Mouse (Mus musculus): ENCODE measurements at regions not wholly inside any gene's neighbourhood (a gene's known extent, or its start where the extent isn't known, plus 50 kb on each side); places are given as distances from the start of the nearest gene placed in this dataset.

DNA sequence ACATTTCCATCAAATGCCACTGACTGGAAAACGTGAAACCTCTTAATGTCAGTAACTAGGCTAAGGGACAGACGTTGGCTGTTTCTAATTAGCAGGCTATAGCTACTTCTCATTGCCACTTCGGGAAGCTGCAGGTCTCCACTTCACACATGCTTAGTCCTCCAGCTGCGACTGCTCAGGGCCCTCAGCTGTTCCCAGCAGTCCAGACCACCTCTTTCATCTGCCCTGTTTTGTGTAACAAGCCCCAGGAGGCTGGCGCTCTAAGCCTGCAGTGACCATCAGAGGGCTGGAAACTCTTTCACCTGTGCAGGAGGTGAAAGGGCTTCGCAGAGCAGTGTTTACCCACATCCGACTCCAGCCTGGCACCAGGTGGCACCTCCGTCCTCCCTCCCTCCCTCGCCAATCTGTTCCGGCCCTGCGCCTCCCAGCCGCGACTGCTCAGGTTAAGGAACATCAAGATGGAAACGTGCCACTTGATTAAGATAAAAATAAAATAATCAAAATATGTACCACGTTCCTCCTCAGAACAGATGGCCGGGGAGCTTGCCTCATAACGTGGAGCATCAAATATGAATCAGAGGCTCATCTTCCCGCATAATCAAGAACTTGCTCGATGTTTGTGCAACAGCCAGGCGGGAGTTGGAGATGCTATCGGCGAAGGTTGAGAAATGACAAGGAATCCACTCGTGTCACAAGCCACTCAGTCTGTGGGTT lies 72.6 kb upstream of the Plet1 start:
- Histone ChIP-seq H3K4me2 (ENCODE audit: low read length) (no peak overlapping the region), H3K4me3 (ENCODE audit: low read length) (no peak overlapping the region), H3K36me3 (ENCODE audit: control insufficient read depth, insufficient read depth, low read length) (no peaks in the 10 kb centered on the region), H3K9me3 (ENCODE audit: control insufficient read depth, low read length) (no peaks in the 10 kb centered on the region), H3K9ac (ENCODE audit: low read depth, low read length) (no peak overlapping the region; the same call in 1 of the 2 replicates), H3K27ac (ENCODE audit: low read depth, low read length) (no peak overlapping the region), H3K27me3 (replicated peaks; ENCODE audit: control insufficient read depth, insufficient read depth, low read length) (no peaks in the 10 kb centered on the region), H3K4me1 (ENCODE audit: control insufficient read depth, insufficient read depth, low read depth, low read length) (no peaks in the 10 kb centered on the region)
- 64% methylated on average over 23 of the region's 23 CpGs for WGBS
- no peak for ATAC-seq

DNA sequence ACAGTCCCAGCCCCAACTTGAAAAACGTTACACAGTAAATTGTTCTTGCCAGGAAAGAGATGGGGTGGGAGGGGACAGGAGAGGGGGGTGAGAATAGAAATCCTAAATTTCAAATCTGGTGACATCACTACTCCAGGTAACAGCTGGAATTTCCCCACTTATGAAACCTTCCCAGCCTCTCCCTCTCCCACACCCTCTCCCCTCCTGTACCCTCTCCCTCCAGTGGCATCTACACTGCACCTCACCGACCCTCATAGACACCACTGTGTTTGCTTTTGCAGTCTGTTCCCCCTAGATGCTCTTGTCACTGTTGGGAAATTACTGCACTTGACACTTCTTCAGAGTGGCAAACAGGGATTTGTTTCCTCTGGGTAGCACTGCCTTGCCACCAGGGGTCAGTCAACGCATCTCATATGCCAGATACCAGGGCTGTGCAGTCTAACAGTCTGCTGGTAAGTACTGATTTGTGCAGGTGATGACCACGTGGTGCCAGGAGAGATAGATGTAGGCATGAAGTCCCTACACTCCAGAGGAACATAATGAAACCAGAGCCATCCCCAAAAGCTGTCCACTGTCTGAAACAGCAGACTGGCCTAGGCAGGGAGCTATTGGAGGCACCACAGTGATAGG lies 68.3 kb upstream of the Plet1 start:
- H3K9ac ChIP-seq (ENCODE audit: low read depth, low read length) = no peak overlapping the region
- 42% methylated on average over 4 of the region's 4 CpGs for WGBS

DNA sequence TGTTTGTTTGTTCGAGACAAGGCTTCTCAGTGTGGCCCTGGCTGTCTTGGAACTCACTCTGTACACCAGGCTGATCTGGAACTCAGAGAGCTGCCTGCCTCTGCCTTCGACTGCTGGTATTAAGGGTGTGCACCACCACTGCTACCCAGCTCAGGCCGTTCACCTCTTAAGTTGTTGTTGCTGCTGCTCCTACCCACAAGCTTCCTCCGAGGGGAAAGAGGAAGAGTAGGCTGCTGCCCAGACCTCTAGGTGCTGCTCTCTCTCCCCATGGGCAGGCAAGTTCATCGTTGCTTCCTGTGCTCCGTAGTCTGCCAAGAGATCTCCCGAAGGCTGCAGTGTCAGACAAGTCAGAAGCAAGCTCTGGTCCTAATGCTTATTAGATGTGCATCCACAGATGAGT lies 64.2 kb upstream of the Plet1 start:
- no peak overlapping the region for H3K4me2 ChIP-seq (ENCODE audit: low read length)
- H3K9ac ChIP-seq (ENCODE audit: low read depth, low read length) = no peak overlapping the region
- no peak overlapping the region for H3K27ac ChIP-seq (ENCODE audit: low read depth, low read length)
- WGBS = 81% methylated on average over 7 of the region's 7 CpGs
- no peaks in the 10 kb centered on the region for H3K27me3 ChIP-seq (replicated peaks; ENCODE audit: control insufficient read depth, insufficient read depth, low read length)
- no peak overlapping the region for H3K4me3 ChIP-seq (ENCODE audit: low read length)
- 0 out of 2 replicates have a peak, but pooled peaks cover 2% of the 10 kb centered on the region for H3K4me1 ChIP-seq (ENCODE audit: control insufficient read depth, insufficient read depth, low read depth, low read length)
- H3K36me3 ChIP-seq (ENCODE audit: control insufficient read depth, insufficient read depth, low read length) = no peaks in the 10 kb centered on the region
- no peaks in the 10 kb centered on the region for H3K9me3 ChIP-seq (ENCODE audit: control insufficient read depth, low read length)
- no peak for ATAC-seq

More for the DNA sequence above, 68.3 kb upstream of the Plet1 start:
- H3K27ac ChIP-seq (ENCODE audit: low read depth, low read length) = no peak overlapping the region
- H3K4me2 ChIP-seq (ENCODE audit: low read length) = no peak overlapping the region
- no peaks in the 10 kb centered on the region for H3K27me3 ChIP-seq (replicated peaks; ENCODE audit: control insufficient read depth, insufficient read depth, low read length)
- H3K4me3 ChIP-seq (ENCODE audit: low read length) = no peak overlapping the region
- ATAC-seq = no peak
- no peaks in the 10 kb centered on the region for H3K4me1 ChIP-seq (ENCODE audit: control insufficient read depth, insufficient read depth, low read depth, low read length)
- H3K9me3 ChIP-seq (ENCODE audit: control insufficient read depth, low read length) = no peaks in the 10 kb centered on the region
- no peaks in the 10 kb centered on the region for H3K36me3 ChIP-seq (ENCODE audit: control insufficient read depth, insufficient read depth, low read length)

DNA sequence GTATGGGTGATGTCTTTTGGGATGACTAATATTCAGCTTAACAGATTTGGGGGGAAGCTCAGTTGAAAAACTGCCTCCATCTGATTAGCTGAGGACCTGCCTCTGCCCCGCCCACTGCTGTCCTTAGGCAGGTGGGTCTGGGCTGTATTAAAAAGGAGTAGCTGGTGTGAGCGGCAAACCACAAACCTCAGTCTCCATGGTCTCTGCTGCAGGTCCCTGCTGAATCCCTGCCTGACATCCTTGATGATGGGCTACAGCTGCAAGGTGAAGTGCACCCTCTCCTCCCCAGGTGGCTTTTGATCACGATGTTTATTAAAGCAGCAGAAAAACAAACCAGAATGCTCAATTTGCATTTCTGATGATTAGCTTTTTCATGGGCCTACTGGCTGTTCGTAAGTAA lies 60.8 kb upstream of the Plet1 start:
- Histone ChIP-seq H3K27ac (ENCODE audit: low read depth, low read length) (no peak overlapping the region), H3K27me3 (replicated peaks; ENCODE audit: control insufficient read depth, insufficient read depth, low read length) (no peaks in the 10 kb centered on the region), H3K9ac (ENCODE audit: low read depth, low read length) (no peak overlapping the region), H3K9me3 (ENCODE audit: control insufficient read depth, low read length) (no peaks in the 10 kb centered on the region), H3K4me1 (ENCODE audit: control insufficient read depth, insufficient read depth, low read depth, low read length) (peaks cover 2% of the 10 kb centered on the region; the same call in 1 of the 2 replicates), H3K4me2 (ENCODE audit: low read length) (no peak overlapping the region), H3K4me3 (ENCODE audit: low read length) (no peak overlapping the region), H3K36me3 (ENCODE audit: control insufficient read depth, insufficient read depth, low read length) (no peaks in the 10 kb centered on the region)
- WGBS = 62% methylated on average over 4 of the region's 4 CpGs
- no peak for ATAC-seq

DNA sequence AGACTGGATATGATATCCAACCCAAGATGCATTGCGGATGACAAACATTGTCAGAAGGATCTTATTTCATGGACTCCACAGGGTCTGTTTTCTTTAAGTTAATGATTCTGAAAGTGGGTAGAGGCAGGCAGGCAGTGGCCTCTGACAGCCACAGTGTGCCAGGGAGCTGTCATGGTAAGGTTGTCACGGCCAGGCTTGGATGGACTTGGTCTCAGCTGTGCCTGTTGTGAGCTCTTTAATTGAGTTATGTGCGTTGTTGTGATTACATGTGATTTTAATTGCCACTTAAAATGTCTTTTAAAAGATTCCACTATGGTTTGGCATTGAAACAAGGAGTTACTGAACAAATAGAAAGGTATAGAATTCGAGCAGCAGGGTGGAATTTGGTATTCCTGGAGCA lies 60.3 kb upstream of the Plet1 start:
- no peak overlapping the region for H3K4me2 ChIP-seq (ENCODE audit: low read length)
- H3K4me1 ChIP-seq (ENCODE audit: control insufficient read depth, insufficient read depth, low read depth, low read length) = peaks cover 2% of the 10 kb centered on the region; the same call in 1 of the 2 replicates
- ATAC-seq = no peak
- H3K27me3 ChIP-seq (replicated peaks; ENCODE audit: control insufficient read depth, insufficient read depth, low read length) = no peaks in the 10 kb centered on the region
- 57% methylated on average over 4 of the region's 4 CpGs for WGBS
- no peak overlapping the region for H3K4me3 ChIP-seq (ENCODE audit: low read length)
- no peaks in the 10 kb centered on the region for H3K36me3 ChIP-seq (ENCODE audit: control insufficient read depth, insufficient read depth, low read length)
- no peak overlapping the region for H3K27ac ChIP-seq (ENCODE audit: low read depth, low read length)
- H3K9me3 ChIP-seq (ENCODE audit: control insufficient read depth, low read length) = no peaks in the 10 kb centered on the region
- no peak overlapping the region for H3K9ac ChIP-seq (ENCODE audit: low read depth, low read length)

DNA sequence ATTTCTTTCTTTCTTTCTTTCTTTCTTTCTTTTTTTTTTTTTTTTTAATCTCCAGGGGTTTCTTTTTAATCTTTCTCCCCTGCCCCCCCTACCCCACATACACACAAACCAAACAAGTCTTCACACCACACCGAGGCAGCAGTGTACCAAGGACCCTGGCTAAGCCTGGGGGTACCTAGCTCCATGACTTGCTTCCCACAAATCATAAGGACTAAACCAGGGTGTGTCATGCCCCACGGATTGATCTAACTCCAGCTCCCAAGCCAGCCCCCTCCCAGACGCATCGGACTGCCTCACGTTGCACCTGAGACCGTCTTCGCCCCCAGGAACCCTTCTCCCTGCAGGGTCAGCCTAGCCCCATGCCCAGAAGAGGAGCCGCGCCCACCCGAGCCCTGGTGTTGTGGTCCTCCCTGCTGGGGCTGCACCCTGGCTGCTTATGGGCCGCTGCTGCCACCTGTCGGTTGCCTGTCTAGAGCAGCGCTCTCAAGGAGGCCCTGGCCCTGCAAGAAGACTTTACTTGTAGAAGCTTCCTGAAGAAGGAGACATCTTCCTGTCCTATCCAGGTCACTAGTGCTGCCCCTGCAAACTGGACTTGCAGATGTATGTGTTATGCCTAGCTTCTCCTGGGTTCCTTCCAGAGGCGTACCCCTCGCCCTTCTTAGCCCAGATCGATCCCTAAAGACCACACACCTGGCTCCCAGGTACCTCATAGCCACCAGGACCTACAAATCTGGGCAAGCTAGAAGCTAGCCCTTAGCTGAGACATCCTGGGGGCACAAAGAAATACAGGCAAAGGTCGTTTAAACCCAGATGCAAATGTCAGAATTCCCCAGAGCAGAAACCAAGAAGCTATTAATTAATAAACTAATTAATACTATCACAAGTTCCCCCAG lies 56.2 kb upstream of the Plet1 start:
- H3K27me3 ChIP-seq (replicated peaks; ENCODE audit: control insufficient read depth, insufficient read depth, low read length) = no peaks in the 10 kb centered on the region
- 16% methylated on average over 17 of the region's 17 CpGs for WGBS
- peak overlapping the region; percentile 64 for H3K9ac ChIP-seq (ENCODE audit: low read depth, low read length)
- peaks cover 6% of the 10 kb centered on the region; the same call in 1 of the 2 replicates for H3K4me1 ChIP-seq (ENCODE audit: control insufficient read depth, insufficient read depth, low read depth, low read length)
- peak overlapping the region; percentile 40 for H3K4me3 ChIP-seq (ENCODE audit: low read length)
- peak overlapping the region; percentile 73 for H3K4me2 ChIP-seq (ENCODE audit: low read length)
- H3K36me3 ChIP-seq (ENCODE audit: control insufficient read depth, insufficient read depth, low read length) = no peaks in the 10 kb centered on the region
- H3K27ac ChIP-seq (ENCODE audit: low read depth, low read length) = no peak overlapping the region
- peak; percentile 91 for ATAC-seq
- no peaks in the 10 kb centered on the region for H3K9me3 ChIP-seq (ENCODE audit: control insufficient read depth, low read length)

DNA sequence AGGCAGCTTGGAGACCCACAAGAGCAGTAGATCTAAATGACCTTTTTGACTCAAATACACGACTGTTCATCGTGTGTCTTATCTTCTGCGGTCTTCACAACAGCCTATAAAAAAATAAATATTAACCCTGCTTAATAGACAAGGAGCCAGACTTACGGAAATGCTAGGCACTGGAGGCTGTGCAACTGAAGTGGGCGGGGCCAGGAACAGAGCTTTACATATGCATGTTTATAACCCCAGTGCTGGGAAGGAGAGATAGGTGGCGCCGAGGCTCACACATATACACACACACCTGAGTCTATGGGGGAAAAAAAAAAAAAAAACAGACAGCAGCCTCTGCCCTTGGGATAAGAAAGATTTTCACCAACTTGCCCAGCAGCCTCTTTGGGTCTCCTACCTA lies 55.6 kb upstream of the Plet1 start:
- Histone ChIP-seq H3K27ac (ENCODE audit: low read depth, low read length) (no peak overlapping the region), H3K9ac (ENCODE audit: low read depth, low read length) (no peak overlapping the region), H3K4me1 (ENCODE audit: control insufficient read depth, insufficient read depth, low read depth, low read length) (peaks cover 6% of the 10 kb centered on the region; the same call in 1 of the 2 replicates), H3K36me3 (ENCODE audit: control insufficient read depth, insufficient read depth, low read length) (no peaks in the 10 kb centered on the region), H3K4me2 (ENCODE audit: low read length) (no peak overlapping the region), H3K9me3 (ENCODE audit: control insufficient read depth, low read length) (no peaks in the 10 kb centered on the region), H3K4me3 (ENCODE audit: low read length) (no peak overlapping the region), H3K27me3 (replicated peaks; ENCODE audit: control insufficient read depth, insufficient read depth, low read length) (no peaks in the 10 kb centered on the region)
- ATAC-seq = no peak
- 68% methylated on average over 7 of the region's 7 CpGs for WGBS

DNA sequence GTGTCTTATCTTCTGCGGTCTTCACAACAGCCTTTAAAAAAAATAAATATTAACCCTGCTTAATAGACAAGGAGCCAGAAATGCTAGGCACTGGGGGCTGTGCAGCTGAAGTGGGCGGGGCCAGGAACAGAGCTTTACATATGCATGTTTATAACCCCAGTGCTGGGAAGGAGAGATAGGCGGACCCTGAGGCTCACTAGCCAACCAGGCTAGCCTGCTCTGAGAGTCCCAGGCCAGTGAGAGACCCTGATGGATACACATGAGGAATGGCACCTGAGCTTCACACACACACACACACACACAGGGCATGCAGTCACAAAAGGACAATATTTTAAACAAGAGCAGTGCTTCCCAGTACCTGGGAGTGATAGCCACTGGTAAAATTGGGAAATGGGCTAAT lies 54.1 kb upstream of the Plet1 start:
- ATAC-seq = no peak
- 77% methylated on average over 3 of the region's 3 CpGs for WGBS
- Histone ChIP-seq H3K9ac (ENCODE audit: low read depth, low read length) (no peak overlapping the region), H3K4me2 (ENCODE audit: low read length) (no peak overlapping the region), H3K27me3 (replicated peaks; ENCODE audit: control insufficient read depth, insufficient read depth, low read length) (no peaks in the 10 kb centered on the region), H3K27ac (ENCODE audit: low read depth, low read length) (no peak overlapping the region), H3K4me1 (ENCODE audit: control insufficient read depth, insufficient read depth, low read depth, low read length) (peaks cover 4% of the 10 kb centered on the region; the same call in 1 of the 2 replicates), H3K36me3 (ENCODE audit: control insufficient read depth, insufficient read depth, low read length) (no peaks in the 10 kb centered on the region), H3K4me3 (ENCODE audit: low read length) (no peak overlapping the region), H3K9me3 (ENCODE audit: control insufficient read depth, low read length) (no peaks in the 10 kb centered on the region)

DNA sequence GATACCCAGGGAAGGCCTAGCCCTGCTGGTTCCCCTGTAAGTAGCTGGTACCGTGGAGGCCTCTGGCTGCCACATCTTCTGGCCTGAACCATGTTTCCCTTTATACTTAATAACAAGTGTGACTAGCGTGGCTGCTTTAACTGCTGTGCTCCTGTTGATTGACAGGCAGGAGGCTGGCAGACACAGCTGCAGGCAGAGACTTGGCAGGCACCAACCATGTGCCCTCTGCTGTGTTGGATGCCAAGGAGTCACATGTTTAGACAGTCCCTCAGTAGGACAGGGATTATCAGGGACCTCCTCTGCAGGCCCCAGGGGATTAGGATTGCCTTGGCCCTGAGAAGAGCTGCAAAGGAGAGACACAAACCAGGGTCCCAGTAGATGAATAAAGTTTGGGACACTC lies 53.6 kb upstream of the Plet1 start:
- Histone ChIP-seq H3K4me3 (ENCODE audit: low read length) (no peak overlapping the region), H3K4me1 (ENCODE audit: control insufficient read depth, insufficient read depth, low read depth, low read length) (peaks cover 4% of the 10 kb centered on the region; the same call in 1 of the 2 replicates), H3K4me2 (ENCODE audit: low read length) (no peak overlapping the region), H3K27ac (ENCODE audit: low read depth, low read length) (no peak overlapping the region), H3K9me3 (ENCODE audit: control insufficient read depth, low read length) (no peaks in the 10 kb centered on the region), H3K9ac (ENCODE audit: low read depth, low read length) (no peak overlapping the region), H3K27me3 (replicated peaks; ENCODE audit: control insufficient read depth, insufficient read depth, low read length) (no peaks in the 10 kb centered on the region), H3K36me3 (ENCODE audit: control insufficient read depth, insufficient read depth, low read length) (no peaks in the 10 kb centered on the region)
- WGBS = 32% methylated on average over 2 of the region's 2 CpGs
- ATAC-seq = peak; percentile 81

All from hindbrain, embryonic 16.5 days (tissue).